Mouse (Mus musculus) heart, postnatal 0 days (tissue): ENCODE results near the gene Fam173a. TPM values are rescaled to one million over a fixed set of nuclear protein-coding genes. Genes with fewer than 3 reads are reported as not detected.

Experiments
- ATAC-seq: fragments of 200-750 bp; cut with Nextera tagmentation; 2 replicates; pipeline ENCODE4 v1.8.0; 2017; ENCODE audit warnings: low read depth, moderate number of reproducible peaks, moderate library complexity; ENCODE audit not compliant: insufficient read depth
- DNase-seq: peaks from one replicate; pipeline ENCODE4 v3.0.0-alpha.2; 2016; ENCODE audit warnings: low spot score
- H3K27ac ChIP-seq: fragments of 300-500 bp; sonication (generic); 2 replicates; pipeline ENCODE4 v1.5.1; 2014; ENCODE audit warnings: low read depth, mild to moderate bottlenecking
- H3K27me3 ChIP-seq: fragments of 300-500 bp; sonication (generic); 2 replicates; pipeline ENCODE4 v1.6.1; 2014; ENCODE audit warnings: low read length, mixed read lengths; ENCODE audit not compliant: control insufficient read depth, insufficient read depth
- H3K36me3 ChIP-seq: fragments of 300-500 bp; sonication (generic); replicated peaks from 2 replicates; pipeline ENCODE4 v1.6.1; 2014; ENCODE audit warnings: low read length, mixed read lengths; ENCODE audit not compliant: control insufficient read depth, insufficient read depth
- H3K4me1 ChIP-seq: fragments of 300-500 bp; sonication (generic); 2 replicates; pipeline ENCODE4 v1.6.1; 2014; ENCODE audit warnings: antibody characterized with exemption; ENCODE audit not compliant: control insufficient read depth, insufficient read depth
- H3K4me2 ChIP-seq: fragments of 300-500 bp; sonication (generic); 2 replicates; pipeline ENCODE4 v1.6.1; 2014; ENCODE audit warnings: low read depth, mild to moderate bottlenecking, low read length, moderate library complexity
- H3K4me3 ChIP-seq: fragments of 300-500 bp; sonication (generic); 2 replicates; pipeline ENCODE4 v1.5.1; 2014; ENCODE audit warnings: low read depth, low read length
- H3K9ac ChIP-seq: fragments of 300-500 bp; sonication (generic); replicated peaks from 2 replicates; pipeline ENCODE4 v1.6.1; 2014; ENCODE audit warnings: low read depth, low read length, mixed read lengths
- H3K9me3 ChIP-seq: fragments of 300-500 bp; sonication (generic); replicated peaks from 2 replicates; pipeline ENCODE4 v1.6.1; 2016; ENCODE audit warnings: low read length; ENCODE audit not compliant: control insufficient read depth
- CTCF ChIP-seq: IDR thresholded peaks from 2 replicates; pipeline ENCODE4 v1.5.1; 2016; ENCODE audit warnings: antibody characterized with exemption, control low read depth, low read depth
- EP300 ChIP-seq: IDR thresholded peaks from 2 replicates; pipeline ENCODE4 v1.6.1; 2016; ENCODE audit warnings: antibody characterized with exemption, low read depth
- WGBS: fragments of 180-500 bp; shearing (Covaris S2); extraction: QIAGEN DNeasy Blood & Tissue Kit; methylation state at CpG from one replicate; pipeline ENCODE4 v1.1.7; 2014; 5-methylcytosine and 5-hydroxymethylcytosine counted together
- polyA plus RNA-seq: library from polyadenylated mRNA; unstranded; fragments of >200 nt; fragmentation: Nextera tagmentation; extraction: Ambion mirVana; gene quantifications from 2 replicates; pipeline ENCODE4 v1.2.1, GENCODE M21; 2015
- total RNA-seq: library from RNA; depleted of rRNA; stranded (reverse); fragments of >200 nt; gene quantifications from 2 replicates; pipeline ENCODE4 v1.2.3, GENCODE M21; 2014; ENCODE audit warnings: low replicate concordance; rRNA removed

The Fam173a gene
- 32.0 and 32.5 TPM in 2 replicates for total RNA-seq
- 55.6 and 63.1 TPM in 2 replicates for polyA plus RNA-seq

DNA sequence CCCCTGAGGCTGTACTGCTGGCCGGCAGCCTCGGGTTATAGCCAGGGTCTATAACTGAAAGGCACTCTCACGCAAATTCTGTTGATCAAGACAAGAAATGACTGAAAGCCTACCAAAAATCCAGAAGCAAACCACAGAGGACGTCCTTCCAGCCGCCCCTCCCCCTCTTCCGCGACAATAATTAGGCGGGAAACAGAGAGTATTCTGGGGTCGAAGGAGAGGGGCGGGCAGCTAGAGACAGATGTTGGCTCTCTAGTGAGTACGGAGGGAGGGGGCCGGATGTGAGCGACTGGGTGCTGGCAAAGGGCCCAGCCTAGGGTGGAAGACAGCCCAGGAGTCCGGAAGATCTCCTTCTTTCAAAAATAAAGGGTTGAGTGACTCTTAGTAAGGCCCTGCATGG lies at the start of gene Fam173a:
Gene Fam173a, minus strand, starts transcription at position 287 of the 400 bp plus-strand sequence.
- Histone ChIP-seq H3K27ac (peak within 1 kb of the TSS; percentile 92), H3K9ac (peak within 1 kb of the TSS; percentile 81), H3K4me2 (peak within 1 kb of the TSS; percentile 91), H3K27me3 (no peaks in the 10 kb centered on the region), H3K36me3 (peaks cover 14% of the 10 kb centered on the region; the same call in 1 of the 2 replicates), H3K4me3 (peak within 1 kb of the TSS; percentile 83), H3K9me3 (no peaks in the 10 kb centered on the region), H3K4me1 (peaks cover 22% of the 10 kb centered on the region; the same call in 1 of the 2 replicates)
- TF ChIP-seq EP300, result no peak
- no peak for TF ChIP-seq CTCF
- under 1% methylated on average over 14 of the region's 14 CpGs for WGBS
- DNase-seq (peak; percentile 78), ATAC-seq (peak; percentile 74)

DNA sequence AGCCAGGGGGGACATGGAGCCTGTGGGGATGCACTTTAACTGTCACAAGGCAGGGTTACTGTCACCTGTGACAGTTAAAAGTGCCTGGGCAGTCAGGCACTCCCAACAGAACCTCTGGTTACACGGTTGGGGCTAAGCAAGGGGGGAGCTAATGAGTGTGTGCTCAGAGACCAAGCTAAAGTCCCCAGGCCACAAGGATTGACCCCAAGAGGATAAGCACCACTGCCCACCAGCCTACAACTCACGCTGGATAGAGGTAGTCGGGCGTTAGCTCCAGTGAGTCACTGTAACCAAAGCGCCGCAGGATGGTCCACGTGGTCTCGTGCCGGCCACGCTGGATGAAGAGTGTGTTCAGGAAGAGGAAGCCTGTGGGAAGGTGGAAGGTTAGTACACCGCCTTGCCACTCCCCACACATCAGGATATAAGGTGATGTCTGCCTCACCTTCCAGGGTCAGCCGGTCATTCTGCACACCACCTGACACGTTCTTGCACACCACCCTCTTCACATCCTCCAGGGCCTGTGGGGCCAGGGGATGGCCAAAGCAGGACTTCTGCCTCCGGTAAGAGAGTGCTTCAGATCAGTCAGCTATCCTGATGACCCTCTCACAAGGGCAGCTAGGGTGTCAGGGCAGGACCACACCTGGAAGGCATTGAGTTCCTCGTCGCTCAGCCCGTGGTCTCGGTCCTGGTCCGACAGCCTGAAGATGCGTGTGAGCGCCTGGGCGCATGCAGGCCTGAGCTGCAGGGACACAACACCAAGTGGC lies 48.6 kb upstream of the Fam173a start, which contains the start of gene Gm20683:
Gene Gm20683, minus strand, starts transcription at position 647 of the 764 bp plus-strand sequence.
- H3K27ac ChIP-seq, result no peak within 1 kb of the TSS
- WGBS, result 91% methylated on average over 22 of the region's 22 CpGs
- peaks cover 48% of the 10 kb centered on the region for H3K36me3 ChIP-seq

GRCm38 (mm10) chr17:25840519-25840918 lies 47.8 kb upstream of the Fam173a start:
- H3K9me3 ChIP-seq, result no peaks in the 10 kb centered on the region
- H3K27me3 ChIP-seq, result no peaks in the 10 kb centered on the region
- ATAC-seq, result no peak
- DNase-seq, result no peak
- H3K9ac ChIP-seq, result no peak overlapping the region
- H3K4me1 ChIP-seq, result peaks cover 30% of the 10 kb centered on the region
- H3K4me3 ChIP-seq, result no peak overlapping the region
- peaks cover 48% of the 10 kb centered on the region for H3K36me3 ChIP-seq
- no peak overlapping the region for H3K27ac ChIP-seq
- no peak for TF ChIP-seq EP300
- WGBS, result 89% methylated on average over 6 of the region's 6 CpGs
- no peak overlapping the region for H3K4me2 ChIP-seq

More for the DNA sequence above, 48.6 kb upstream of the Fam173a start, which contains the start of gene Gm20683:
- no peak within 1 kb of the TSS for H3K4me3 ChIP-seq
- no peak for ATAC-seq
- no peaks in the 10 kb centered on the region for H3K9me3 ChIP-seq
- no peaks in the 10 kb centered on the region for H3K27me3 ChIP-seq
- DNase-seq, result no peak
- no peak within 1 kb of the TSS for H3K4me2 ChIP-seq
- peaks cover 25% of the 10 kb centered on the region for H3K4me1 ChIP-seq
- no peak for TF ChIP-seq EP300
- TF ChIP-seq CTCF, result no peak
- no peak within 1 kb of the TSS for H3K9ac ChIP-seq

- no peak for TF ChIP-seq EP300
- no peak for TF ChIP-seq CTCF
- H3K27ac ChIP-seq, result no peak overlapping the region
These were observed 46.9 kb upstream of the Fam173a start for GRCm38 (mm10) chr17:25839455-25840235.

GRCm38 (mm10) chr17:25838904-25839303 lies 46.2 kb upstream of the Fam173a start:
- 79% methylated on average over 4 of the region's 4 CpGs for WGBS
- Histone ChIP-seq H3K36me3 (peaks cover 48% of the 10 kb centered on the region), H3K4me3 (no peak overlapping the region), H3K9me3 (no peaks in the 10 kb centered on the region), H3K9ac (no peak overlapping the region), H3K27ac (no peak overlapping the region), H3K27me3 (no peaks in the 10 kb centered on the region), H3K4me1 (peaks cover 36% of the 10 kb centered on the region), H3K4me2 (no peak overlapping the region)
- ATAC-seq (no peak), DNase-seq (no peak)
- no peak for TF ChIP-seq CTCF
- no peak for TF ChIP-seq EP300

More at GRCm38 (mm10) chr17:25839455-25840235, 46.9 kb upstream of the Fam173a start:
- H3K4me1 ChIP-seq, result peaks cover 32% of the 10 kb centered on the region
- DNase-seq (no peak), ATAC-seq (no peak)
- no peak overlapping the region for H3K4me2 ChIP-seq
- H3K27me3 ChIP-seq, result no peaks in the 10 kb centered on the region
- H3K9ac ChIP-seq, result no peak overlapping the region
- H3K36me3 ChIP-seq, result peaks cover 48% of the 10 kb centered on the region
- 82% methylated on average over 14 of the region's 14 CpGs for WGBS
- H3K9me3 ChIP-seq, result no peaks in the 10 kb centered on the region
- H3K4me3 ChIP-seq, result no peak overlapping the region
